Mouse (Mus musculus): ENCODE results near the gene Xdh. TPM values are rescaled to one million over a fixed set of nuclear protein-coding genes. Genes with fewer than 3 reads are reported as not detected.
A peak's percentile ranks its signal among the peaks of the same experiment; 100 is the strongest.

Gene Xdh
- polyA plus RNA-seq, 1 experiment: 0.33 TPM

DNA sequence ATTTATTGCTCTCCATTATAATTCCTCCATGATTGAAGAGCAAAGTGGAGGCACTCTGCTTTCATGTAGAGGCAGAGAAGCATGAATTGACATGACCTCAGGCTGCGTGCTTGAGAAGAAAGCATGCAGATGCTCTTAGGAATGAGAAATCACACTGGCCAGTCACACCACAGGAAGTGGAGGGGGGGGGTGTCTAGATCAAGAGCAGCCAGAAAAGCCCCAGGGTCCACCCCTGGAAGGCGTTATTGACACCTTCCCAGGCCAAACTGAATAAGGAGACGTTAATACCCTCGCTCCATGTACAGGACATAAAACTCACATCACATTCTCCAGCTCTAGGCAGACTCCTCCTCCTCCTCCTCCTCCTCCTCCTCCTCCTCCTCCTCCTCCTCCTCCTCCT, 34.5 kb upstream of the Xdh start:
- no peaks in the 10 kb centered on the region for H3K27me3 ChIP-seq (ENCODE audit: control insufficient read depth, insufficient read depth, insufficient read length)

GRCm38 (mm10) chr17:73982871-73983270, 32.9 kb upstream of the Xdh start:
- H3ac ChIP-seq (ENCODE audit: control insufficient read depth, insufficient read length, low read depth): no peak overlapping the region
- H3K79me2 ChIP-seq (ENCODE audit: control insufficient read depth, insufficient read depth): no peaks in the 10 kb centered on the region
- H3K79me3 ChIP-seq (ENCODE audit: low read depth): no peaks in the 10 kb centered on the region
- H3K36me3 ChIP-seq (ENCODE audit: control insufficient read depth, insufficient read depth): no peaks in the 10 kb centered on the region
- no peaks in the 10 kb centered on the region for H3K27me3 ChIP-seq (ENCODE audit: control insufficient read depth, insufficient read depth, insufficient read length)
- TF ChIP-seq FOSL1 (IDR thresholded peaks at IDR 0.05; ENCODE audit: insufficient read depth, low read length, poor library complexity, severe bottlenecking) (no peak), MYOG (IDR thresholded peaks at IDR 0.05; ENCODE audit: control insufficient read depth, extremely low read depth, insufficient read length) (no peak), MAX (IDR thresholded peaks at IDR 0.05) (no peak), CTCF (IDR thresholded peaks at IDR 0.05; ENCODE audit: control insufficient read depth, insufficient read depth, insufficient read length) (no peak), CEBPB (IDR thresholded peaks at IDR 0.05; ENCODE audit: low read depth) (no peak), MYOD1 (IDR thresholded peaks at IDR 0.05; ENCODE audit: control insufficient read depth, insufficient read length, low read depth) (no peak), USF1 (IDR thresholded peaks at IDR 0.05; ENCODE audit: low read depth) (no peak)
- H3K4me3 ChIP-seq (ENCODE audit: insufficient read depth, poor library complexity, severe bottlenecking): no peak overlapping the region

More for the DNA sequence above, 34.5 kb upstream of the Xdh start:
- Histone ChIP-seq H3ac (ENCODE audit: control insufficient read depth, insufficient read length, low read depth) (no peak overlapping the region), H3K79me2 (ENCODE audit: control insufficient read depth, insufficient read depth) (no peaks in the 10 kb centered on the region), H3K79me3 (ENCODE audit: low read depth) (no peaks in the 10 kb centered on the region), H3K36me3 (ENCODE audit: control insufficient read depth, insufficient read depth) (no peaks in the 10 kb centered on the region), H3K4me3 (ENCODE audit: insufficient read depth, poor library complexity, severe bottlenecking) (no peak overlapping the region)
- TF ChIP-seq MAX (IDR thresholded peaks at IDR 0.05) (no peak), USF1 (IDR thresholded peaks at IDR 0.05; ENCODE audit: low read depth) (no peak), CEBPB (IDR thresholded peaks at IDR 0.05; ENCODE audit: low read depth) (no peak), CTCF (IDR thresholded peaks at IDR 0.05; ENCODE audit: control insufficient read depth, insufficient read depth, insufficient read length) (no peak), MYOG (IDR thresholded peaks at IDR 0.05; ENCODE audit: control insufficient read depth, extremely low read depth, insufficient read length) (no peak), FOSL1 (IDR thresholded peaks at IDR 0.05; ENCODE audit: insufficient read depth, low read length, poor library complexity, severe bottlenecking) (no peak), MYOD1 (IDR thresholded peaks at IDR 0.05; ENCODE audit: control insufficient read depth, insufficient read length, low read depth) (no peak)

DNA sequence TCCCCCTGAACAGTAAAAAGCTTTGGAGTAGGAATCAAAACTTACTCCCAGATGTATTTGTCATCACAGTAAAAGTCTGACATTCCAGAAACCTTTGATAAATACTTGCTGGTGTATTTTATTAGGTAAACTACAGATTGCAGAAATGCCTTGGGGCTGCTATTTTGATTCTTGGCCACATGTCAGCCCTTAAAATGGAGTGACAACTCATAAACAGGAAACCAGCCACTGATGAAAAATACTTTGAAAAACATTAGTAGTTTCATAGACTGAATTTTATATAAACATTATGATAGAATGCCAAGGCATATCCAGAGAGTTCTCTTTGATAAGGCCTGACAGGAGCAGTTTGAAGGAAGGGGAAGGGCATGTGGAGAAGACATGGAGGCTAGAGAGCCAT, 26.1 kb upstream of the Xdh start:
- Histone ChIP-seq H3K4me3 (ENCODE audit: insufficient read depth, poor library complexity, severe bottlenecking) (no peak overlapping the region), H3K27me3 (ENCODE audit: control insufficient read depth, insufficient read depth, insufficient read length) (no peaks in the 10 kb centered on the region), H3K79me2 (ENCODE audit: control insufficient read depth, insufficient read depth) (no peaks in the 10 kb centered on the region), H3K36me3 (ENCODE audit: control insufficient read depth, insufficient read depth) (no peaks in the 10 kb centered on the region), H3K79me3 (ENCODE audit: low read depth) (no peaks in the 10 kb centered on the region), H3ac (ENCODE audit: control insufficient read depth, insufficient read length, low read depth) (no peak overlapping the region)
- no peak for TF ChIP-seq USF1 (IDR thresholded peaks at IDR 0.05; ENCODE audit: low read depth)
- no peak for TF ChIP-seq MYOD1 (IDR thresholded peaks at IDR 0.05; ENCODE audit: control insufficient read depth, insufficient read length, low read depth)
- no peak for TF ChIP-seq MAX (IDR thresholded peaks at IDR 0.05)
- TF ChIP-seq CEBPB (IDR thresholded peaks at IDR 0.05; ENCODE audit: low read depth): no peak
- TF ChIP-seq FOSL1 (IDR thresholded peaks at IDR 0.05; ENCODE audit: insufficient read depth, low read length, poor library complexity, severe bottlenecking): no peak
- TF ChIP-seq CTCF (IDR thresholded peaks at IDR 0.05; ENCODE audit: control insufficient read depth, insufficient read depth, insufficient read length): no peak
- TF ChIP-seq MYOG (IDR thresholded peaks at IDR 0.05; ENCODE audit: control insufficient read depth, extremely low read depth, insufficient read length): no peak

DNA sequence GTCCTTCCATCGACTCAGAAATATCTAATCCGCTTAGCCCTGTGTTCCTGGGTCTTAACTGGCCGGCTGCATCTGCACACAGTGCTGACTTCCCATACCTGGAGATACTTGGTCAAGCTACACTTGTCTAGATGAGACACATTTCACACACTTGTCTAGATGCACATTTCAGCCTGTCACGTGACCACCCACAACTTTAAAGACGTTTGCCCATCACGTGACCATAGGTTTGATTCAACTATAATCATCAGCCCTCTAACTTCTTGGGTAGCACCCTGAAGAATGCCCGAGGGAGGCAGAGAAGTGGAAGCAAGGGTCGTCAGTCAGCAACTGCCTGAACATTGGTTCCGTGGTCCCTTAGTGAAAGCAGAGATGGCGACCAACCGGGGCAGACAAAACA, 22.7 kb upstream of the Xdh start:
- Histone ChIP-seq H3ac (ENCODE audit: control insufficient read depth, insufficient read length, low read depth) (no peak overlapping the region), H3K79me2 (ENCODE audit: control insufficient read depth, insufficient read depth) (no peaks in the 10 kb centered on the region), H3K27me3 (ENCODE audit: control insufficient read depth, insufficient read depth, insufficient read length) (no peaks in the 10 kb centered on the region), H3K4me3 (ENCODE audit: insufficient read depth, poor library complexity, severe bottlenecking) (no peak overlapping the region), H3K36me3 (ENCODE audit: control insufficient read depth, insufficient read depth) (no peaks in the 10 kb centered on the region), H3K79me3 (ENCODE audit: low read depth) (no peaks in the 10 kb centered on the region)
- no peak for TF ChIP-seq CEBPB (IDR thresholded peaks at IDR 0.05; ENCODE audit: low read depth)
- no peak for TF ChIP-seq USF1 (IDR thresholded peaks at IDR 0.05; ENCODE audit: low read depth)
- TF ChIP-seq CTCF (IDR thresholded peaks at IDR 0.05; ENCODE audit: control insufficient read depth, insufficient read depth, insufficient read length): no peak
- TF ChIP-seq MYOG (IDR thresholded peaks at IDR 0.05; ENCODE audit: control insufficient read depth, extremely low read depth, insufficient read length): no peak
- no peak for TF ChIP-seq FOSL1 (IDR thresholded peaks at IDR 0.05; ENCODE audit: insufficient read depth, low read length, poor library complexity, severe bottlenecking)
- TF ChIP-seq MYOD1 (IDR thresholded peaks at IDR 0.05; ENCODE audit: control insufficient read depth, insufficient read length, low read depth): no peak
- no peak for TF ChIP-seq MAX (IDR thresholded peaks at IDR 0.05)

- Histone ChIP-seq H3K4me3 (ENCODE audit: insufficient read depth, poor library complexity, severe bottlenecking) (no peak overlapping the region), H3K79me3 (ENCODE audit: low read depth) (no peaks in the 10 kb centered on the region), H3K27me3 (ENCODE audit: control insufficient read depth, insufficient read depth, insufficient read length) (no peaks in the 10 kb centered on the region), H3K79me2 (ENCODE audit: control insufficient read depth, insufficient read depth) (no peaks in the 10 kb centered on the region), H3ac (ENCODE audit: control insufficient read depth, insufficient read length, low read depth) (no peak overlapping the region), H3K36me3 (ENCODE audit: control insufficient read depth, insufficient read depth) (no peaks in the 10 kb centered on the region)
- TF ChIP-seq CTCF (IDR thresholded peaks at IDR 0.05; ENCODE audit: control insufficient read depth, insufficient read depth, insufficient read length): no peak
- TF ChIP-seq MYOD1 (IDR thresholded peaks at IDR 0.05; ENCODE audit: control insufficient read depth, insufficient read length, low read depth): peak; percentile 27
- no peak for TF ChIP-seq USF1 (IDR thresholded peaks at IDR 0.05; ENCODE audit: low read depth)
- TF ChIP-seq MAX (IDR thresholded peaks at IDR 0.05): no peak
Observed at GRCm38 (mm10) chr17:73971291-73971690, 21.3 kb upstream of the Xdh start.

DNA sequence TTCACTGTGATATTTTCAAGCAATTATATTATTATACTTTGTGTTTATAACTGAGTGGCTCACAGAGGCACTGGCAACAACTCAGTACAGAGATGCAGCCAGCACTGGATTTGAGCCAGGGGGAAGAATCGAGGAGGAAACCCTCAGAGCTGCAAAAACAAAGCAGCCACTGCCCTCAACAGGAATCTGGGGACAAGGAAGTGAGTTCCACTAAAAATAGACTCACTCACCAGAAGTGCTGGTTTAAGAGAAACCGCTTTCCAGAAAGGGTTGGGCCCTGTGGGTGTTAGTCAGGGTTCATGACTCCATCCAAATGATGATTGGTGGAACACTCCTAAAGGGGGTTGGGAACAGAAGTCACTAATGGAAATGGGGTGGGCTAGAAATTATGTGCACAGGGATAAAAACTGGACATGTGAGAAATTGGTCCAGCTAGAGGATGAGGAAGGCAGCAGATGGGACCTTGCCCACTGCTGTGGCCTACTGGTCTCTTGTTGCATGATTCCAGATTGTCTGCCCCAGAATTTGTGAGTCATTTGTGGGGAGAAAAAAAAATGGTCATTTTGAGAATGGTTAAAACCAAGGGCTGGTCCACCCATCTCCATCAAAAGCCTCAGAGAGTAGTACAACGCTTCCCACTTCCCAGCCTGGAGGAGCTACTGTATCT, 20.5 kb upstream of the Xdh start:
- H3K36me3 ChIP-seq (ENCODE audit: control insufficient read depth, insufficient read depth): no peaks in the 10 kb centered on the region
- H3ac ChIP-seq (ENCODE audit: control insufficient read depth, insufficient read length, low read depth): peak overlapping the region; percentile 20
- no peaks in the 10 kb centered on the region for H3K79me3 ChIP-seq (ENCODE audit: low read depth)
- no peaks in the 10 kb centered on the region for H3K27me3 ChIP-seq (ENCODE audit: control insufficient read depth, insufficient read depth, insufficient read length)
- H3K4me3 ChIP-seq (ENCODE audit: insufficient read depth, poor library complexity, severe bottlenecking): no peak overlapping the region
- no peaks in the 10 kb centered on the region for H3K79me2 ChIP-seq (ENCODE audit: control insufficient read depth, insufficient read depth)
- TF ChIP-seq MYOD1 (IDR thresholded peaks at IDR 0.05; ENCODE audit: control insufficient read depth, insufficient read length, low read depth) (no peak), MAX (IDR thresholded peaks at IDR 0.05) (no peak), CEBPB (IDR thresholded peaks at IDR 0.05; ENCODE audit: low read depth) (no peak), MYOG (IDR thresholded peaks at IDR 0.05; ENCODE audit: control insufficient read depth, extremely low read depth, insufficient read length) (no peak), FOSL1 (IDR thresholded peaks at IDR 0.05; ENCODE audit: insufficient read depth, low read length, poor library complexity, severe bottlenecking) (no peak), USF1 (IDR thresholded peaks at IDR 0.05; ENCODE audit: low read depth) (no peak), CTCF (IDR thresholded peaks at IDR 0.05; ENCODE audit: control insufficient read depth, insufficient read depth, insufficient read length) (no peak)

Measured in C2C12 (cell line).